Mouse (Mus musculus) stomach, postnatal 0 days (tissue): ENCODE measurements at regions not wholly inside any gene's neighbourhood (a gene's known extent, or its start where the extent isn't known, plus 50 kb on each side); places are given as distances from the start of the nearest gene placed in this dataset.

Experiments used
- ATAC-seq: fragments of 200-750 bp; cut with Nextera tagmentation; 2 replicates; pipeline ENCODE4 v1.8.0; 2017; ENCODE audit not compliant: low FRiP score, low TSS enrichment
- DNase-seq: peaks from one replicate; pipeline ENCODE4 v3.0.0-alpha.2; 2016; ENCODE audit warnings: low spot score
- H3K27ac ChIP-seq: fragments of 300-500 bp; sonication (generic); replicated peaks from 2 replicates; pipeline ENCODE4 v1.5.1; 2014; ENCODE audit warnings: mild to moderate bottlenecking, control low read depth
- H3K27me3 ChIP-seq: fragments of 300-500 bp; sonication (generic); 2 replicates; pipeline ENCODE4 v1.6.1; 2014; ENCODE audit warnings: low read length; ENCODE audit not compliant: control insufficient read depth, insufficient read depth
- H3K36me3 ChIP-seq: fragments of 300-500 bp; sonication (generic); 2 replicates; pipeline ENCODE4 v1.6.1; 2014; ENCODE audit warnings: low read length, mixed read lengths; ENCODE audit not compliant: control insufficient read depth, insufficient read depth
- H3K4me1 ChIP-seq: fragments of 300-500 bp; sonication (generic); replicated peaks from 2 replicates; pipeline ENCODE4 v1.6.1; 2014; ENCODE audit warnings: antibody characterized with exemption; ENCODE audit not compliant: control insufficient read depth, insufficient read depth
- H3K4me2 ChIP-seq: fragments of 300-500 bp; sonication (generic); replicated peaks from 2 replicates; pipeline ENCODE4 v1.6.1; 2014; ENCODE audit warnings: low read depth, mild to moderate bottlenecking, control low read depth, moderate library complexity
- H3K4me3 ChIP-seq: fragments of 300-500 bp; sonication (generic); 2 replicates; pipeline ENCODE4 v1.5.1; 2014; ENCODE audit warnings: low read depth, low read length, control low read depth
- H3K9ac ChIP-seq: fragments of 300-500 bp; sonication (generic); 2 replicates; pipeline ENCODE4 v1.6.1; 2014; ENCODE audit warnings: mild to moderate bottlenecking, low read length, control low read depth, mixed read lengths
- H3K9me3 ChIP-seq: fragments of 300-500 bp; sonication (generic); 2 replicates; pipeline ENCODE4 v1.6.1; 2016; ENCODE audit warnings: low read length; ENCODE audit not compliant: control insufficient read depth
- CTCF ChIP-seq: IDR thresholded peaks from 2 replicates; pipeline ENCODE4 v1.5.1; 2016; ENCODE audit warnings: antibody characterized with exemption, low read depth, mild to moderate bottlenecking, moderate library complexity
- EP300 ChIP-seq: optimal IDR thresholded peaks from 2 replicates; pipeline ENCODE3; 2016; ENCODE audit warnings: antibody characterized with exemption
- WGBS: fragments of 180-500 bp; shearing (Covaris S2); extraction: QIAGEN DNeasy Blood & Tissue Kit; methylation state at CpG from one replicate; pipeline ENCODE4 v1.1.7; 2014; 5-methylcytosine and 5-hydroxymethylcytosine counted together

- Histone ChIP-seq H3K27me3 (no peaks in the 10 kb centered on the region), H3K9me3 (no peaks in the 10 kb centered on the region), H3K4me3 (no peak overlapping the region), H3K27ac (no peak overlapping the region), H3K4me1 (no peaks in the 10 kb centered on the region), H3K4me2 (no peak overlapping the region), H3K9ac (no peak overlapping the region), H3K36me3 (no peaks in the 10 kb centered on the region)
- ATAC-seq (no peak), DNase-seq (no peak)
- TF ChIP-seq EP300, result no peak
- TF ChIP-seq CTCF, result no peak
- 81% methylated on average over 1 of the region's 1 CpGs for WGBS
These were observed 137.8 kb downstream of the Unc5cl start for GRCm38 (mm10) chr17:48592457-48592856.

GRCm38 (mm10) chr17:48595418-48595963, 140.8 kb downstream of the Unc5cl start:
- Histone ChIP-seq H3K36me3 (no peaks in the 10 kb centered on the region), H3K27ac (no peak overlapping the region), H3K4me2 (no peak overlapping the region), H3K4me1 (no peaks in the 10 kb centered on the region), H3K9me3 (no peaks in the 10 kb centered on the region), H3K4me3 (no peak overlapping the region), H3K27me3 (no peaks in the 10 kb centered on the region), H3K9ac (no peak overlapping the region)
- ATAC-seq, result no peak
- 73% methylated on average over 10 of the region's 10 CpGs for WGBS
- TF ChIP-seq EP300 (no peak), CTCF (peak; percentile 15; the same call in 1 of the 2 replicates)
- no peak for DNase-seq

DNA sequence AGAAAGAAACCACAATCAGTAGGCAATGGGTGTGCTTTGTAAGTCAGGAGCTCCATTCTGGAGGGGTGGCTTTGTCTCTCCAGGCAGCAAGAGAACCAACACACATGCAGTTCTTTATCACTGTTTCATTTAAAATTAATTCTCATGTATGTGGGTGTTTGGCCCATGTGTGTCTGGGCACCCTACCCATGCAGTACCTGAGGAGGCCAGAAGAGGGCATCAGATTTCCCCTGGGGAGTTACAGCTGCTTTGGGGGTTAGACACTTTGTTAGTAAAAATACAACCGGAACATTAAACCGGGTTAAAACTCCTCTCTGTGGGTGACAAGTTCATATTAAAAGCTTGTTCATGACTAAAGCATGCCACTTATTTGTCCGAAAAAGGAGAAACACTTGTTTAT, 141.7 kb downstream of the Unc5cl start:
- Histone ChIP-seq H3K4me1 (no peaks in the 10 kb centered on the region), H3K4me2 (no peak overlapping the region), H3K9me3 (no peaks in the 10 kb centered on the region), H3K36me3 (no peaks in the 10 kb centered on the region), H3K4me3 (no peak overlapping the region), H3K27me3 (no peaks in the 10 kb centered on the region), H3K27ac (no peak overlapping the region), H3K9ac (no peak overlapping the region)
- no peak for ATAC-seq
- 86% methylated on average over 3 of the region's 3 CpGs for WGBS
- TF ChIP-seq CTCF (peak; percentile 51), EP300 (no peak)
- no peak for DNase-seq

- H3K4me3 ChIP-seq, result no peak overlapping the region
- no peak overlapping the region for H3K9ac ChIP-seq
- H3K27me3 ChIP-seq, result no peaks in the 10 kb centered on the region
- no peak overlapping the region for H3K4me2 ChIP-seq
- 90% methylated on average over 1 of the region's 1 CpGs for WGBS
- ATAC-seq (no peak), DNase-seq (no peak)
- H3K4me1 ChIP-seq, result no peaks in the 10 kb centered on the region
- no peaks in the 10 kb centered on the region for H3K36me3 ChIP-seq
- H3K9me3 ChIP-seq, result no peaks in the 10 kb centered on the region
- TF ChIP-seq CTCF (peak; percentile 41; the same call in 1 of the 2 replicates), EP300 (no peak)
- H3K27ac ChIP-seq, result no peak overlapping the region
These were observed 142.6 kb downstream of the Unc5cl start for GRCm38 (mm10) chr17:48597301-48597700.

- Histone ChIP-seq H3K9ac (no peak overlapping the region), H3K4me1 (no peaks in the 10 kb centered on the region), H3K36me3 (no peaks in the 10 kb centered on the region), H3K9me3 (no peaks in the 10 kb centered on the region), H3K4me3 (no peak overlapping the region), H3K4me2 (no peak overlapping the region), H3K27ac (no peak overlapping the region), H3K27me3 (no peaks in the 10 kb centered on the region)
- TF ChIP-seq CTCF, result no peak
- no peak for TF ChIP-seq EP300
- ATAC-seq (no peak), DNase-seq (no peak)
- WGBS, result 78% methylated on average over 16 of the region's 16 CpGs
These were observed 143.9 kb downstream of the Unc5cl start for GRCm38 (mm10) chr17:48598471-48599141.

- ATAC-seq, result no peak
- Histone ChIP-seq H3K27me3 (no peaks in the 10 kb centered on the region), H3K27ac (no peak overlapping the region), H3K9me3 (no peaks in the 10 kb centered on the region), H3K4me1 (no peaks in the 10 kb centered on the region), H3K4me3 (no peak overlapping the region), H3K4me2 (no peak overlapping the region), H3K9ac (no peak overlapping the region), H3K36me3 (no peaks in the 10 kb centered on the region)
- WGBS, result 68% methylated on average over 6 of the region's 6 CpGs
- DNase-seq, result no peak
- TF ChIP-seq CTCF (no peak), EP300 (no peak)
These were observed 145.5 kb downstream of the Unc5cl start for GRCm38 (mm10) chr17:48600176-48600575.
